Mouse (Mus musculus) E14TG2a.4 (cell line): ENCODE results near the gene Tmc3.

ENCODE experiments used
- CTCF ChIP-seq: conservative IDR thresholded peaks from 2 replicates; pipeline ENCODE4 v1.5.1; 2014; ENCODE audit warnings: low read length
- POU5F1 ChIP-seq: IDR thresholded peaks from 2 replicates; pipeline ENCODE4 v1.6.1; 2014; ENCODE audit warnings: low read length, borderline replicate concordance

- TF ChIP-seq CTCF (peak; percentile 17), POU5F1 (no peak)
Measured at GRCm38 (mm10) chr7:83615815-83616214, 31.1 kb downstream of the Tmc3 start.
